Mouse (Mus musculus) heart, embryonic 12.5 days (tissue): ENCODE data around the gene Gpr162. TPM values are rescaled to one million over a fixed set of nuclear protein-coding genes. Genes with fewer than 3 reads are reported as not detected.

ENCODE experiments used
- ATAC-seq: fragments of 200-750 bp; cut with Nextera tagmentation; 2 replicates; pipeline ENCODE4 v1.8.0; 2017; ENCODE audit warnings: moderate TSS enrichment, moderate library complexity; ENCODE audit not compliant: insufficient number of reproducible peaks, low FRiP score
- H3K27ac ChIP-seq: fragments of 300-500 bp; sonication (generic); 2 replicates; pipeline ENCODE4 v1.5.1; 2016; ENCODE audit warnings: mild to moderate bottlenecking, moderate library complexity; ENCODE audit not compliant: poor library complexity, severe bottlenecking
- H3K27me3 ChIP-seq: fragments of 300-500 bp; sonication (generic); replicated peaks from 2 replicates; pipeline ENCODE4 v1.6.1; 2016; ENCODE audit warnings: mild to moderate bottlenecking, moderate library complexity
- H3K36me3 ChIP-seq: fragments of 300-500 bp; sonication (generic); 2 replicates; pipeline ENCODE4 v1.6.1; 2016; ENCODE audit warnings: mild to moderate bottlenecking, moderate library complexity
- H3K4me1 ChIP-seq: fragments of 300-500 bp; sonication (generic); replicated peaks from 2 replicates; pipeline ENCODE4 v1.6.1; 2016; ENCODE audit warnings: mild to moderate bottlenecking
- H3K4me2 ChIP-seq: fragments of 300-500 bp; sonication (generic); 2 replicates; pipeline ENCODE4 v1.6.1; 2016; ENCODE audit warnings: mild to moderate bottlenecking, moderate library complexity
- H3K4me3 ChIP-seq: fragments of 300-500 bp; sonication (generic); 2 replicates; pipeline ENCODE4 v1.5.1; 2016; ENCODE audit warnings: mild to moderate bottlenecking
- H3K9ac ChIP-seq: fragments of 300-500 bp; sonication (generic); 2 replicates; pipeline ENCODE4 v1.6.1; 2016; ENCODE audit warnings: mild to moderate bottlenecking, moderate library complexity
- H3K9me3 ChIP-seq: fragments of 300-500 bp; sonication (generic); replicated peaks from 2 replicates; pipeline ENCODE4 v1.6.1; 2016; ENCODE audit warnings: mild to moderate bottlenecking, moderate library complexity
- WGBS: fragments of 180-500 bp; shearing (Covaris S2); methylation state at CpG from one replicate; pipeline ENCODE4 v1.1.7; 2016; 5-methylcytosine and 5-hydroxymethylcytosine counted together
- polyA plus RNA-seq: library from polyadenylated mRNA; unstranded; fragments of >200 nt; fragmentation: Nextera tagmentation; extraction: Ambion mirVana; gene quantifications from 2 replicates; pipeline ENCODE4 v1.2.1, GENCODE M21; 2016

The Gpr162 gene
- 1.9 and 2.2 TPM in 2 replicates for polyA plus RNA-seq

DNA sequence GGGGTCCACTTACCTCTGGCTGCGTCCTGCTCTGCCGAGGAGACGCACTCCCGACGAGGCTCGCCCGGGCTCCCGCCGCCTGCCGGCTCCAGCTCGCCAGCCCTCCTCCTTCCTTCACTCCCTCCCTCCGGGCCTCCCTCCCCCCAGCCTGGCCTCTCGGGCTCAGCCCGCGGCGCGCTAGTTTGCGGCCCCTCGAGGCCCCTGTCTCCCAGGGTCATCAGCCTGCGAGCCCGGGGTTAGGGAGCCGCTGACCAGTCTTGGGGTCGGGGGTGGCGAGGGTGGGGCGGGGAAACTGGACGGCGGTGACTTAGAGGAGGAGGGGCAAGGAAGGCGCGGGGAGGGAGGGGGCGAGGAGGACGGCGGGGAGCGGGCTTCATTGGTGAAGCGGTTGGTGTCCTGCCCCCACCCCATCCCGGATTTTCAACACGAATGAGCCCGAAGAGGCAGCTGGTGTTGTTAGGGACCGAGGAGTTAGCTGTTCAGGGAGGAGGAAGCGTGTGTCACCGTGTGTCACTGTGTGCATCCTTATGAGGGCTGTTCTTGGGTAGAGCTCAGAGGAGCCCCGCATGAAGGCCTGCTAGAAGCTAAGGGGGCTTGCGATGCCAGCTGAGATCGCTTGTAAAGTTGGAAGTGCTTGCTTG lies at the start of gene Gpr162:
Gpr162 (minus strand) TSS at position 326 of the 641 bp plus-strand sequence.
- no peaks in the 10 kb centered on the region for H3K36me3 ChIP-seq
- ATAC-seq: peak; percentile 60
- H3K27ac ChIP-seq: no peak within 1 kb of the TSS
- H3K4me1 ChIP-seq: peaks cover 27% of the 10 kb centered on the region
- H3K4me3 ChIP-seq: peak within 1 kb of the TSS; percentile 56
- peaks cover 60% of the 10 kb centered on the region for H3K27me3 ChIP-seq
- H3K9me3 ChIP-seq: no peaks in the 10 kb centered on the region
- peak within 1 kb of the TSS; percentile 76 for H3K9ac ChIP-seq
- peak within 1 kb of the TSS; percentile 95 for H3K4me2 ChIP-seq
- under 1% methylated on average over 35 of the region's 43 CpGs for WGBS

DNA sequence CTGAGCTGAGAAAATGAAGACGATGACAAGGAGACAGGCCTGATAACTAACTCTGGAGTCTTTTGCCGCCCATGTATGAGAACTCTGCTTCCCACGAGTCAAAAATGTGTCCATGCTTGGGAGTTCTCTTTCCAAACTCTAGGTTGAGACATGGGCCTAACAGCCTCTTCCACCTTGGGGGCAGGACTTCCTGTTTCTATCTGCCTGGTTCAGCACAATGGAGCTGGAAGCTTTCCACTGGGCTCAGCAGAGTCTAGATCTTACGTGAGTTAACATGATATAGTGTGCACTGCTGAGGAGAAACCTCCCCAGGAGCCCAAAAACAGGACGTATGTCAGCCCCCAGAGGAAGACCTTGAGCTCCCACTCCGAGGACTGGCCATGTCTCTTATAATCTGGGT lies 49.4 kb upstream of the Gpr162 start:
- Histone ChIP-seq H3K9ac (no peak overlapping the region), H3K27ac (no peak overlapping the region), H3K9me3 (no peaks in the 10 kb centered on the region), H3K4me1 (peaks cover 52% of the 10 kb centered on the region), H3K4me3 (no peak overlapping the region), H3K4me2 (no peak overlapping the region), H3K27me3 (peaks cover 21% of the 10 kb centered on the region), H3K36me3 (peaks cover 21% of the 10 kb centered on the region)
- ATAC-seq: no peak
- WGBS: 59% methylated on average over 6 of the region's 6 CpGs

DNA sequence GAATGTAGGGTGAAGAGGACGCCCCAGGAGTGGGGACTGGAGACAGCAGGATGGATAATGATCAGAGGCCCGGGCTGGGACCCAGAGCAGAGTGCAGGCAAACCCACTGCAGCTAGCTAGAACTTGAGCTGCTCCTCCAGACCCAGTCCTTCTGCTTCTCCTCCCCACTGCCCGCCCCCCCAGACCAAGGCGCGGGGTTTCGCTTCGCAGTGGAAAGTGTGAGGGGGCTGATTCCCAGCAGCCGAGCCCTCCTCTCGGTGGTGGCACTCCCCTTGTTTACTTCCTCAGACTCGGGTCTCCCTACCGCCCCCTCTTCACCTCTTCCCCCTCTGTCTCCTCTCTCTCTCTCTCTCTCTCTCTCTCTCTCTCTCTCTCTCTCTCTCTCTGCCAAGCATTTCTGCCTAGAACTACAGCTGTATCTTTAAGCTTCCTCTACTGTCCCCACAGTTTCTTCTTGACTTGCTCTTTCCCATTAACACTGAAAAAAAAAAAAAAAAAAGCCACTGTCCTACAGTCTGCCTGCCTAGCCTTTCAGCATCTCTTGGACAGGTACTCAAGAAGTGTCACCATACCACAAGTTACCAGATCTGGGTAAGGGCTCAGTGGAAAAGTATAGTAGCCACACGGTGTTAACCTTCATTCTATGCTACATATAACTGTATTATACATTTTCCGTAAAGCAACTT lies 47.9 kb upstream of the Gpr162 start, which contains the start of gene Lag3:
Lag3 (minus strand) TSS at position 173 of the 686 bp plus-strand sequence.
- H3K9me3 ChIP-seq: no peaks in the 10 kb centered on the region
- H3K27me3 ChIP-seq: peaks cover 24% of the 10 kb centered on the region
- H3K4me1 ChIP-seq: peaks cover 50% of the 10 kb centered on the region
- ATAC-seq: no peak
- no peak within 1 kb of the TSS for H3K4me3 ChIP-seq
- H3K27ac ChIP-seq: no peak within 1 kb of the TSS
- WGBS: 15% methylated on average over 12 of the region's 13 CpGs
- H3K9ac ChIP-seq: peak within 1 kb of the TSS; percentile 59
- peaks cover 21% of the 10 kb centered on the region for H3K36me3 ChIP-seq
- H3K4me2 ChIP-seq: peak within 1 kb of the TSS; percentile 49

DNA sequence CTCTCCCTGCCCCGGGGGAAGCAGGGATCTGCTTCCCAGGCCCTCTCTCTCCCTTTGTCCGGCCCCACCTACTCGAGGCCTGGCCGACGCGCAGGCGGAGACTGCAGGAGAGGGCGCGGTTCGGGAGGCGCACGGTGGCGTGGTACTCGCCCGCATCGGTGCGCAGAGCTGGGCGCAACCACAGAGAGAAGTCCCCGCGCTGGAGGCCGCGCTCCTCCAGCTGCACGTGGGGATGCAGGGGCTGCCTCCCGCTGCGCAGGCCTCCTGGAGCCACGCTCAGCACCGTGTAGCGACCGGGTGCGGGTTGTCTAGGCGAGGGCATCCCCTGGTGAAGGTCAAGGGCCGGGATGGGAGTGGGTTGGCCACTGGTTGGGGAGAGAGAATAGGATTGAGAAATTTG lies 46.2 kb upstream of the Gpr162 start:
- Histone ChIP-seq H3K4me2 (peak overlapping the region; percentile 58), H3K4me3 (peak overlapping the region; percentile 23), H3K27me3 (peaks cover 24% of the 10 kb centered on the region), H3K4me1 (peaks cover 41% of the 10 kb centered on the region), H3K27ac (no peak overlapping the region), H3K9me3 (no peaks in the 10 kb centered on the region), H3K36me3 (peaks cover 21% of the 10 kb centered on the region), H3K9ac (peak overlapping the region; percentile 56)
- 0 out of 2 replicates have a peak, but pooled peaks have one; percentile 11 for ATAC-seq
- WGBS: 3% methylated on average over 31 of the region's 32 CpGs

DNA sequence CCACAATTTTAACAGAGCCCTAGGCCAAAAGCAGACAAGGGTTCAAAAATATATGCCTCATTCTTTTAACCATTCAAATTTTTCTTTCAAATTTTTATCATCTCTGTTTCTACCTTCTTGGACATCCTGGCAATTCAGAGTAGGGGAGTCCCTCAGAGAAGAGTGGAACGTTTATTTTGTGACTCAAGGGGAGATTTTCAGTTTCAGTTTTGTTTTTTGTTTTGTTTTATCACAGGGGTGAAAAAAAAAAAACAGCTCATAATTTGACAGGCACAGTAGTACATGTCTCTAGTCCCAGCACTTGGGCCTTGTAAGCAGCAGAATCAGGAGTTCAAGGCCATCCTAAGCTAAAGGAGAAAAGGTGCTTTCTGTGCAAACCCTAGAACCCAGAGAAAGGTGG lies 44.0 kb upstream of the Gpr162 start:
- peaks cover 33% of the 10 kb centered on the region for H3K4me1 ChIP-seq
- no peaks in the 10 kb centered on the region for H3K9me3 ChIP-seq
- H3K4me3 ChIP-seq: no peak overlapping the region
- H3K27ac ChIP-seq: no peak overlapping the region
- H3K36me3 ChIP-seq: peaks cover under 1% of the 10 kb centered on the region
- no peak overlapping the region for H3K9ac ChIP-seq
- H3K4me2 ChIP-seq: no peak overlapping the region
- no peak for ATAC-seq
- H3K27me3 ChIP-seq: peaks cover 24% of the 10 kb centered on the region
- WGBS: 71% methylated on average over 1 of the region's 1 CpGs

DNA sequence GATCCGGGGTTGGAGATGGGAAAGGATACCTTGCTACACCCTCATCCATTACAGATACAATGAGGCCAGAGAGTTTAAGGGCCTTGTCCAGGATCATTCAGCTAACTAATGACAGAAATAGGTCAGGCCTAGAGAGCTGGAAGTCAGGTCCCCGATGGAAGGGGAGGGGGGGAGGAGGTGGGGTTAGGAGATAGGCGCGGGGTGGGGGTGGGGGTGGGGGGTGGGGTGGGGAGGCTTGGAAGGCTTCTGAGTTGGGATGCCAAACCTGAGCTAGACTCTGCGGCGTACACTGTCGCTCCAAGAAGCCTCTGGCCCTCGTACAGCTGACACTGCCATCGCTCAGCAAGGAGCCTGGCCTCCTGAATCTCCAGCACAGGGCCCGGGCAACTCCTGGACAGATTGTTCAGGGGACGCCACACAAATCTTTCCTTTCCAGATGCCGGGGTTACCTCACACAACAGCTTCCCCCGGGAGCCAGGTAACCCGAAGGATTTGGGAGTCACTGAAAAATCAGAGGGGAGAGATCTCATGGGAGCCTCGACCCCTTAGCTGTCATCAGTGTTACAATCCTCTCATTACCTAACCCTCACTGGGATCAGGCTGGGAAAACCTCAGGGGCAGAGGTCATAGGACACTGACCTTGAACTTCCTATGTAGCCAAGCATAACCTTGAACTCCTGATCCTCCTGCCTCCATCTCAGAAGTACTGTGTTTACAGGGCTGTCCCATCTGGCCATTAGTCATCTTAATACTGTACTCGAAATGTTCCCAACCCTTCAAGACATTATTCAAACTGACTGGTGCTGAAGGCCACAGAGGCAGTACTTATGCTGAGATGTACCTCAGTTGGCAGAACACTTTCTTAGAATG lies 41.4 kb upstream of the Gpr162 start:
- peak overlapping the region; percentile 56 for H3K4me3 ChIP-seq
- H3K9ac ChIP-seq: peak overlapping the region; percentile 73
- ATAC-seq: no peak
- H3K36me3 ChIP-seq: no peaks in the 10 kb centered on the region
- peak overlapping the region; percentile 96 for H3K27ac ChIP-seq
- WGBS: 38% methylated on average over 13 of the region's 16 CpGs
- peaks cover 16% of the 10 kb centered on the region for H3K27me3 ChIP-seq
- H3K4me1 ChIP-seq: peaks cover 20% of the 10 kb centered on the region
- no peaks in the 10 kb centered on the region for H3K9me3 ChIP-seq
- peak overlapping the region; percentile 84 for H3K4me2 ChIP-seq

DNA sequence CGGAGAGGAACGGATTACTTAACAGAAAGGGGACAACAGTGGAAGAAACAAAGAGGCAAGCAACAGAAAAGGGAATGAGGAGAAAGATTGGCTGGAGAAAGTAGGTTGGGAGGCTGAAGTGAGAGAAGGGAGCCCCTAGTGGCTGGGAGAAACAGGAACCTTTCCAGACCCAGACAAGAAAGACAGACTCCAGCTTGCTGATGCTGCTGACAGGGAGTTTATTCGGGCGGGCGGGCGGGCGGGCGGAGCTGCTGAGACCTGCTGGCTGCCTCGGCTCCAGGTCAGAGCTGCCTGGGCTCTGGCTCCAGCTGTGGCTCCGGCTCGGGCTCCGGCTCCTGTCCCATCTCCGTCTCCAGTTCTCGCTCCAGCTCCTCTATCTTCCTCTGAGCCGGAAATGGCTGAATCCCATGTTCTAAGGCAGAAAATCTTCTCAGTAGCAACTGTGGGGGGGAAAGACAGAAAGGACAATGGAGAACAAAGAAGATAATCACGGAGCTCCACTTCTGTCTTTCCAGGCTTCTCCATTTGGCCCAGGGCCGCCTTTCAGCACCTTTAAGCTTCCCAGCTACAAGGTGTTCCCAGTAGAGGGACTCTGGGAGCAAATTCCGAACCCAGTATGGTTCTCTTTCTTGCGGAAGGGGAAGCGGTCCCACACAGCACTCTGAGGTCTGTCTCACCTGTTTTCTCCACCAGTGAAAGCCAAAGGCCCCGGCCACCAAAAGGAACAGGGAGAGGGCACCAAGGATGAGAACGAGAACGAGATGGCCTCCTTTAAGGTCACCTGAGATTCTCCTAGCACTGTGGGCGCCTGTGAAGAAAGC lies 40.6 kb upstream of the Gpr162 start:
- H3K27ac ChIP-seq: peak overlapping the region; percentile 96
- peaks cover 8% of the 10 kb centered on the region; the same call in 1 of the 2 replicates for H3K27me3 ChIP-seq
- no peaks in the 10 kb centered on the region for H3K36me3 ChIP-seq
- WGBS: 8% methylated on average over 24 of the region's 24 CpGs
- peaks cover 12% of the 10 kb centered on the region for H3K4me1 ChIP-seq
- H3K4me3 ChIP-seq: peak overlapping the region; percentile 56
- H3K9me3 ChIP-seq: no peaks in the 10 kb centered on the region
- H3K4me2 ChIP-seq: peak overlapping the region; percentile 84
- ATAC-seq: peak; percentile 66
- peak overlapping the region; percentile 77 for H3K9ac ChIP-seq

DNA sequence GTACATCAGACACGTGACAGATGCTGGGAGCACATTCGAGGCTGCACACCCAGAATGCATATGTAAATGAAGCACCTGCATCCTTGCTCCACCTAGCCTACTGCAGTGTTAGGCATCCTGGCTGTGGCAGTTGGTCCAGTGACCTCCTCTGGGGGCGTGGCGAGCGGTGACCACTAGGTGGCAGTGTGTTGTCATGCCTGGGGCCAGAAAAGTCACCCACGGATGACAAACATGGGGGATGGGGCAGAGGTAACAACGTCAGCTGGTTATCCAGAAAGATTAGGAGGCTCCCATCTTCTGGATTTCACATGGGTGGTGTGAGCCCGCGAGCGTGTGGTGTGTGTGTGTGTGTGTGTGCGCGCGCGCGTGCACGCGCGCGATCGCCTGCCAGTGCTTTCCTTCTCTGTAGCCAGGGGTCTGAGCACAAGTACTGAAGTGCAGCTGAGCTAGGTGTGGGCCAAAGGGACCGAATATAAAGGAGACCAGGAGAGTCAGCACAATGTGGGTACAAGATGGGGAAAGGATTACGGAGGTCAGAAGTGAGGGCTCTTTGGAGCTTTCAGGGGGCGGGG lies 39.9 kb upstream of the Gpr162 start:
- under 1% methylated on average over 23 of the region's 23 CpGs for WGBS
- peak; percentile 88 for ATAC-seq
- H3K4me1 ChIP-seq: peaks cover 12% of the 10 kb centered on the region

DNA sequence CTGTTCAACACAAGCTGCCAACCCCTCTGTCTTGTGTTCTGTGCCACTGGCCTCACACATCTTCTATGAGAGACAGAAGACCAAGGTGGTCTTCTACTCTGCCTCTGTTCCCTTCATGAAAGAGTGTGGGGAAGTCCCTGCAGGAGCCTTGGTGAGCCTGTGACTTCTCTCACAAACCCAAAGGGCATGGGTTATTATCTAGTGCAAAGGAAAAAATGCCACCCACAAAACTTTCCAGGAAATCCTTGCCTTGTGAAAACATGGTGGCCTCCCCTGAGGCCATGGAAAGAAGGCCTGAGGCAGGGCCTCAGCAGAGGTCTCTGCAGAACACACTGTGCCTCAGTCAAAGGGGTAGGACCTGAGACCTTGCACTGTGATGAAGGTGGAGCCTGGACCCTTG lies 38.1 kb upstream of the Gpr162 start:
- no peak for ATAC-seq
- Histone ChIP-seq H3K4me1 (peaks cover 12% of the 10 kb centered on the region), H3K9ac (no peak overlapping the region), H3K27ac (no peak overlapping the region), H3K4me3 (no peak overlapping the region), H3K27me3 (no peaks in the 10 kb centered on the region), H3K4me2 (no peak overlapping the region), H3K9me3 (no peaks in the 10 kb centered on the region), H3K36me3 (no peaks in the 10 kb centered on the region)

More for the DNA sequence above, 39.9 kb upstream of the Gpr162 start:
- Histone ChIP-seq H3K9me3 (no peaks in the 10 kb centered on the region), H3K9ac (peak overlapping the region; percentile 77), H3K4me2 (peak overlapping the region; percentile 84), H3K4me3 (peak overlapping the region; percentile 56), H3K36me3 (no peaks in the 10 kb centered on the region), H3K27me3 (peaks cover 7% of the 10 kb centered on the region; the same call in 1 of the 2 replicates), H3K27ac (peak overlapping the region; percentile 96)

DNA sequence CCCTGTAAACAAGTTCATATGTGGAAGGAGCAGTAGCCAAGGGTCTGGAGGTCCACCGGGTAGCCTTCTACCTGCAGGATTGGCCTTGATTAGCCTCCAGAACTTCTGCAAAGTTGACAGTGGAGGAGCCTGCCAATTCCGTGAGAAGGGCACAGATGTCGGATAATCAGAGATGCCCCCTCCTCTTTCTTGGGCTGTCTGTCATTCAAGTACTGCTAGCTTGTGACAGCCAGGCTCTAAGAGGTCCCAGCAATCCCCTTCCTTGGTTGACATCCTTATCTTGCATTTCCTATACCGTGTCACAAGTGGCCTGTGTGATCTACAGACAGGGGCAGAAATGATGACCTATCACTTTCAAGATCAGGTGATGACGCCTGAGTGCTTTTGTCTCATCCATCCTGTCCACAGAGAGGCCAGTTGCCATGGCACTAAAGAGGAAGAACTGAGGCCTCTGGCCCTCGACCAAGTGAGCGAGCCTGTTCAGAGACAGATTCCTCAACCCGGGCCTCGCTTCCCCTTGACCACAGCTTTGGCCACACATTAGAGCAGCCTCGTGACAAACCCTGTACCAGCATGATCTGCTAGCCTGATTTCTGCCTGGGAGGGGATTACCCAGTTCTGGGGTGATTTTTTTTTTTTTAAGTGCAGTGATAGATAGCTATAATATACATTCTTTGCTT lies 37.2 kb upstream of the Gpr162 start:
- H3K36me3 ChIP-seq: no peaks in the 10 kb centered on the region
- peak overlapping the region; percentile 21; the same call in 1 of the 2 replicates for H3K9ac ChIP-seq
- no peaks in the 10 kb centered on the region for H3K27me3 ChIP-seq
- no peaks in the 10 kb centered on the region for H3K9me3 ChIP-seq
- H3K4me1 ChIP-seq: peaks cover 12% of the 10 kb centered on the region
- H3K4me2 ChIP-seq: no peak overlapping the region
- H3K4me3 ChIP-seq: no peak overlapping the region
- ATAC-seq: no peak
- 28% methylated on average over 10 of the region's 10 CpGs for WGBS
- no peak overlapping the region for H3K27ac ChIP-seq
